Mouse (Mus musculus) liver, embryonic 14.5 days (tissue): ENCODE results near the gene Trim47.

Experiments
- CTCF ChIP-seq: IDR thresholded peaks from 2 replicates; pipeline ENCODE4 v1.5.1; 2016; ENCODE audit warnings: antibody characterized with exemption, low read depth, control low read depth
- EP300 ChIP-seq: IDR thresholded peaks from 2 replicates; pipeline ENCODE4 v1.6.1; 2016; ENCODE audit warnings: antibody characterized with exemption, low read depth

- no peak for TF ChIP-seq CTCF
- TF ChIP-seq EP300 = no peak
These were observed 66.4 kb downstream of the Trim47 start for GRCm38 (mm10) chr11:116060596-116060995.
